In the genomic region with DNA sequence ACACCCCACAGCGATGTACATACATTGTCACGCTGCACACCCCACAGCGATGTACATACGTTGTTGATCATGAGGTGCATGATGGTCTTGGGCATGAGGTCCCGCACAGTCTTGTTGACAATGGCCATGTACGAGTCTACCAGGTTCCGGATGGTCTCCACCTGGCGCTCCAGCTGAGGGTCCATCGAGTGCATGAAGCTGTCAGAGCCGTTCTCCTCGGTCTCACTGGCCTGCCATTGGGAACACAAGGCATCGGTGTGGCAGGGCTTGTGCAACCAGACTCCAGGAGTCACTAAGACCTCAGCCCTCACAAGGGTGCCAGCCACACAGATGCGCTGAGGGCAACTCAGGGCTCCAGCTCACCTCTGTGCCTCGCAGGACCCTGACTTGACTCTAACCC, we compare ENCODE assay signal across 12 mouse cellular contexts. TPM values are rescaled to one million over a fixed set of nuclear protein-coding genes. Genes with fewer than 3 reads are reported as not detected.
A peak's percentile ranks its signal among the peaks of the same experiment; 100 is the strongest.
DNase-seq lines count a peak whose midpoint lies in the region; ATAC-seq lines count a peak whose summit lies in the region.
"Had no signal": no experiment of that assay in that cellular context is flagged by ENCODE, and none has a peak within 500 bp of the region (broad histone marks: within the 10 kb centered on the region; RNA-seq: fewer than 3 reads in every experiment).

No protein-coding gene starts in this region.

- no peaks in the 10 kb centered on the region for H3K27me3 ChIP-seq in intestine, embryonic 16.5 days (replicated peaks; ENCODE audit: control insufficient read depth, insufficient read depth, low read length)
- H3K27me3 ChIP-seq in intestine, embryonic 15.5 days (replicated peaks) = no peaks in the 10 kb centered on the region
- H3K27me3 ChIP-seq in embryonic facial prominence, embryonic 10.5 days (replicated peaks; ENCODE audit: low read depth, poor library complexity, severe bottlenecking) = peaks cover 59% of the 10 kb centered on the region
- H3K27me3 ChIP-seq in limb, embryonic 12.5 days = no peaks in the 10 kb centered on the region

- H3K36me3 ChIP-seq in intestine, embryonic 16.5 days (ENCODE audit: control insufficient read depth, insufficient read depth, low read length) = no peaks in the 10 kb centered on the region
- H3K36me3 ChIP-seq in intestine, embryonic 15.5 days = 0 out of 2 replicates have a peak, but pooled peaks cover 8% of the 10 kb centered on the region
- peaks cover 22% of the 10 kb centered on the region for H3K36me3 ChIP-seq in embryonic facial prominence, embryonic 10.5 days (replicated peaks)
- peaks cover 38% of the 10 kb centered on the region for H3K36me3 ChIP-seq in limb, embryonic 12.5 days

- H3K27ac ChIP-seq in intestine, embryonic 16.5 days (ENCODE audit: low read length) = peak overlapping the region; percentile 24; the same call in 1 of the 2 replicates
- no peak overlapping the region for H3K27ac ChIP-seq in intestine, embryonic 15.5 days
- H3K27ac ChIP-seq in embryonic facial prominence, embryonic 10.5 days (replicated peaks) = peak overlapping the region; percentile 95
- peak overlapping the region; percentile 100 for H3K27ac ChIP-seq in limb, embryonic 12.5 days
- H3K27ac ChIP-seq: midbrain, embryonic 12.5 days had no signal

- no peak for ATAC-seq in intestine, embryonic 16.5 days
- no peak for ATAC-seq in intestine, embryonic 15.5 days
- no peak for ATAC-seq in limb, embryonic 12.5 days (ENCODE audit: insufficient number of reproducible peaks, insufficient read depth, low FRiP score, low TSS enrichment, low read depth)

- H3K4me1 ChIP-seq in intestine, embryonic 16.5 days (ENCODE audit: control insufficient read depth, insufficient read depth, low read length) = peaks cover 42% of the 10 kb centered on the region
- H3K4me1 ChIP-seq in intestine, embryonic 15.5 days (replicated peaks) = peaks cover 61% of the 10 kb centered on the region
- peaks cover 87% of the 10 kb centered on the region for H3K4me1 ChIP-seq in embryonic facial prominence, embryonic 10.5 days
- H3K4me1 ChIP-seq in limb, embryonic 12.5 days (replicated peaks) = peaks cover 80% of the 10 kb centered on the region

- H3K4me3 ChIP-seq in intestine, embryonic 16.5 days (ENCODE audit: low read length) = no peak overlapping the region
- H3K4me3 ChIP-seq in intestine, embryonic 15.5 days (replicated peaks) = no peak overlapping the region
- H3K4me3 ChIP-seq in embryonic facial prominence, embryonic 10.5 days = peak overlapping the region; percentile 63; the same call in 1 of the 2 replicates
- no peak overlapping the region for H3K4me3 ChIP-seq in limb, embryonic 12.5 days (replicated peaks)
- H3K4me3 ChIP-seq: midbrain, embryonic 12.5 days had no signal

- intact Hi-C loops in heart, postnatal 10 days (cut with DNase I) = no loop called here

- no peak overlapping the region for H3K4me2 ChIP-seq in intestine, embryonic 16.5 days (ENCODE audit: low read depth, low read length)
- no peak overlapping the region for H3K4me2 ChIP-seq in intestine, embryonic 15.5 days (replicated peaks)
- H3K4me2 ChIP-seq in limb, embryonic 12.5 days = peak overlapping the region; percentile 93; the same call in 1 of the 2 replicates
- H3K4me2 ChIP-seq: midbrain, embryonic 12.5 days had no signal

- H3K9ac ChIP-seq in intestine, embryonic 16.5 days (ENCODE audit: low read depth, low read length) = no peak overlapping the region
- H3K9ac ChIP-seq in intestine, embryonic 15.5 days = no peak overlapping the region
- H3K9ac ChIP-seq in limb, embryonic 12.5 days (replicated peaks) = no peak overlapping the region
- H3K9ac ChIP-seq: midbrain, embryonic 12.5 days had no signal

- 93% methylated on average over 14 of the region's 14 CpGs for WGBS in intestine, embryonic 16.5 days
- 93% methylated on average over 14 of the region's 14 CpGs for WGBS in intestine, embryonic 15.5 days
- 93% methylated on average over 14 of the region's 14 CpGs for WGBS in embryonic facial prominence, embryonic 10.5 days
- WGBS in limb, embryonic 12.5 days = 92% methylated on average over 14 of the region's 14 CpGs

- no peaks in the 10 kb centered on the region for H3K9me3 ChIP-seq in intestine, embryonic 16.5 days (ENCODE audit: control insufficient read depth, low read length)
- H3K9me3 ChIP-seq in intestine, embryonic 15.5 days = no peaks in the 10 kb centered on the region
- H3K9me3 ChIP-seq in embryonic facial prominence, embryonic 10.5 days = no peaks in the 10 kb centered on the region
- no peaks in the 10 kb centered on the region for H3K9me3 ChIP-seq in limb, embryonic 12.5 days
- H3K9me3 ChIP-seq: midbrain, embryonic 12.5 days had no signal

- peak; percentile 92 for DNase-seq in heart, adult 11 months
- no peak for DNase-seq in heart, postnatal 10 days
- no peak for DNase-seq in embryonic facial prominence, embryonic 10.5 days (ENCODE audit: low spot score)
- DNase-seq in cerebellum, adult 9-11 months = no peak
- no peak for DNase-seq in urinary bladder, adult 2 months (ENCODE audit: low spot score)
- DNase-seq: adrenal gland, postnatal 14 days; kidney, adult 2 months; lung, adult 18-20 months had no signal

RNA-seq across cellular contexts. Expression of gene Swi5, which starts 27.0 kb away (rescaled TPM):
- total RNA-seq in heart, postnatal 10 days (2021) = 100 to 1,000 TPM; 163 to 182 TPM
- 342 and 377 TPM in 2 replicates for polyA plus RNA-seq in intestine, embryonic 16.5 days (2015; fragmentation: Nextera tagmentation; extraction: Ambion mirVana)
- polyA plus RNA-seq in intestine, embryonic 15.5 days (2015; fragmentation: Nextera tagmentation; extraction: Ambion mirVana) = 387 and 409 TPM in 2 replicates
- polyA plus RNA-seq in embryonic facial prominence, embryonic 10.5 days (2016; fragmentation: Nextera tagmentation; extraction: Ambion mirVana) = 522 and 535 TPM in 2 replicates
- polyA plus RNA-seq in limb, embryonic 12.5 days (2016; fragmentation: Nextera tagmentation; extraction: Ambion mirVana) = 368 and 439 TPM in 2 replicates
- 248 TPM in 2 replicates for polyA plus RNA-seq in urinary bladder, adult 2 months (2012; rRNA removed)

RNA-seq across cellular contexts. Expression of gene Golga2, which starts 27.6 kb away (rescaled TPM):
- total RNA-seq in heart, postnatal 10 days (2021) = 10 to 100 TPM; 73.7 to 74.8 TPM
- polyA plus RNA-seq in intestine, embryonic 16.5 days (2015; fragmentation: Nextera tagmentation; extraction: Ambion mirVana) = 21.5 and 21.6 TPM in 2 replicates
- polyA plus RNA-seq in intestine, embryonic 15.5 days (2015; fragmentation: Nextera tagmentation; extraction: Ambion mirVana) = 19.7 and 20.5 TPM in 2 replicates
- 20.2 and 22.5 TPM in 2 replicates for polyA plus RNA-seq in embryonic facial prominence, embryonic 10.5 days (2016; fragmentation: Nextera tagmentation; extraction: Ambion mirVana)
- polyA plus RNA-seq in limb, embryonic 12.5 days (2016; fragmentation: Nextera tagmentation; extraction: Ambion mirVana) = 24.9 and 28.4 TPM in 2 replicates
- 50.8 and 55.4 TPM in 2 replicates for polyA plus RNA-seq in urinary bladder, adult 2 months (2012; rRNA removed)

RNA-seq across cellular contexts. Expression of gene Ciz1, which starts 37.3 kb away (rescaled TPM):
- total RNA-seq in heart, postnatal 10 days (2021) = 10 to 100 TPM; 37.4 to 39.3 TPM
- polyA plus RNA-seq in intestine, embryonic 16.5 days (2015; fragmentation: Nextera tagmentation; extraction: Ambion mirVana) = 47.1 and 51.4 TPM in 2 replicates
- 38.9 and 39.8 TPM in 2 replicates for polyA plus RNA-seq in intestine, embryonic 15.5 days (2015; fragmentation: Nextera tagmentation; extraction: Ambion mirVana)
- 65.8 and 66.4 TPM in 2 replicates for polyA plus RNA-seq in embryonic facial prominence, embryonic 10.5 days (2016; fragmentation: Nextera tagmentation; extraction: Ambion mirVana)
- 55.4 and 62.1 TPM in 2 replicates for polyA plus RNA-seq in limb, embryonic 12.5 days (2016; fragmentation: Nextera tagmentation; extraction: Ambion mirVana)
- polyA plus RNA-seq in urinary bladder, adult 2 months (2012; rRNA removed) = 120 and 125 TPM in 2 replicates

RNA-seq across cellular contexts. Expression of gene Dnm1, which starts 38.3 kb away (rescaled TPM):
- 10 to 100 TPM; 10.0 to 12.5 TPM for total RNA-seq in heart, postnatal 10 days (2021)
- polyA plus RNA-seq in intestine, embryonic 16.5 days (2015; fragmentation: Nextera tagmentation; extraction: Ambion mirVana) = 11.8 and 12.5 TPM in 2 replicates
- 12.2 and 16.4 TPM in 2 replicates for polyA plus RNA-seq in intestine, embryonic 15.5 days (2015; fragmentation: Nextera tagmentation; extraction: Ambion mirVana)
- polyA plus RNA-seq in embryonic facial prominence, embryonic 10.5 days (2016; fragmentation: Nextera tagmentation; extraction: Ambion mirVana) = 20.7 and 23.5 TPM in 2 replicates
- polyA plus RNA-seq in limb, embryonic 12.5 days (2016; fragmentation: Nextera tagmentation; extraction: Ambion mirVana) = 38.8 and 46.8 TPM in 2 replicates
- polyA plus RNA-seq in urinary bladder, adult 2 months (2012; rRNA removed) = 99.6 and 113 TPM in 2 replicates

RNA-seq across cellular contexts. Expression of gene Uck1, which starts 54.9 kb away (rescaled TPM):
- total RNA-seq in heart, postnatal 10 days (2021) = 10 to 100 TPM; 30.9 to 34.9 TPM
- 72.4 and 74.4 TPM in 2 replicates for polyA plus RNA-seq in intestine, embryonic 16.5 days (2015; fragmentation: Nextera tagmentation; extraction: Ambion mirVana)
- polyA plus RNA-seq in intestine, embryonic 15.5 days (2015; fragmentation: Nextera tagmentation; extraction: Ambion mirVana) = 64.7 and 69.0 TPM in 2 replicates
- polyA plus RNA-seq in embryonic facial prominence, embryonic 10.5 days (2016; fragmentation: Nextera tagmentation; extraction: Ambion mirVana) = 74.7 and 84.0 TPM in 2 replicates
- polyA plus RNA-seq in limb, embryonic 12.5 days (2016; fragmentation: Nextera tagmentation; extraction: Ambion mirVana) = 64.8 and 65.3 TPM in 2 replicates
- polyA plus RNA-seq in urinary bladder, adult 2 months (2012; rRNA removed) = 54.3 and 70.5 TPM in 2 replicates
